Mouse (Mus musculus): ENCODE measurements around the gene Gba.
"Not testable (repeated sequence)": the region's sequence is repeated elsewhere in the genome, so short reads cannot be mapped to it uniquely, and the experiment has no call there.

The Gba gene

DNA sequence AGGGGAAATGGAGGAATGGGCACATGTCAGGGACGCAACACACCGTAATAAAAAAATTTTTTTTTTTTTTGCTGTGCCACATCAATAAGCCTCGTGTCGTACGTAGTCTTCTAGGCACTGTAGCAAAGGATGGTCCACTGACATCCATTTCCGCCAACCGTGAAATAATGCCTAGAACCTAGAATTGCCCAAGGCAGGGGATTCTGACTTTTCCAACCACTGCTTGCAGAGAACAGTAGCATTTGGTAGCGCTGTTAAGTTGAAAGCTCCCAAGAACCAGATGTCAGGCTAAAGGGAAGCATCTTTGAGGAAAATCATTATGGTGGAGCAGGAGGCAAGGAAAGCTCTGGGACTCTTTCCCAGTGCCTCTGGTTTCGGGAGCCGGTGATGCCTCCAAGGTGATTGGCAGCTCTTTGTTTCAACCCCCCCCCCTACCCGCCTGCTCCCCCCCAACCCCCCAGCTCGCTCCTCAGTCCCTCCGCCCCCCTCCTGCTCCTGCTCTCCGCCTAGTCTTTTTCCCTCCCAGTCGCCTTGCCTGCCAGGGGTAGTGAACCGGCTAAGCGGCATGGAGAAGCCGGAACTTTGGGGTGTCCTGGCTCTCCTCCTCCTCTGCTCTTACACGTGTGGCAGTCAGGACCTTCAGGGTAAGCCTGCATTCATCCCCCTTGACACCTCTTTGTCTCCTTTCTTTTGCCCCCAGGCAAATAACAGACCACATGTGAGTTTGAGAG, 12.1 kb downstream of the Gba start, which contains the start of gene Thbs3:
Thbs3 (plus strand) TSS at position 500 of the 731 bp plus-strand sequence.
- DNase-seq (ENCODE audit: low read depth, low spot score): no peak

DNA sequence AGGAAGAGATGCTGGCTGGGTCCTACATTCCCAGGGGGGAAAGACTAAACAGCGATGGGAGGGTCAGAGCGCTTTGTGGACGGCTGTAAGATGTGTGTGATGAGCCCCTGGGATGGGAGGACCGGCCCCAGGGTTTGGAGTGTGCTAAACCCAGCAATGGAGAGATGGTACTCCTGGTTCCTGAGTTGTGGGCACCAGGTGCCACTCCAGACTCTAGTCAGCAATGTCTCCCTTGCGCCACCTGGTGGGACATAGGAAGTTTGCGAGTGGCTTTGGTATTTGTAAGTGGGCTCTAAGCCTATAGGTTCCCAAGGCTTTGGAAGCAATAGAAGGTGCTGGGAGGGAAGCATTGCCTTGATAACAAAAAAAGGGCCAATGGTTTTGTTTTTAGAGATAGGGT, 13.1 kb downstream of the Gba start:
- peak; percentile 80 for DNase-seq (ENCODE audit: low read depth, low spot score)

DNA sequence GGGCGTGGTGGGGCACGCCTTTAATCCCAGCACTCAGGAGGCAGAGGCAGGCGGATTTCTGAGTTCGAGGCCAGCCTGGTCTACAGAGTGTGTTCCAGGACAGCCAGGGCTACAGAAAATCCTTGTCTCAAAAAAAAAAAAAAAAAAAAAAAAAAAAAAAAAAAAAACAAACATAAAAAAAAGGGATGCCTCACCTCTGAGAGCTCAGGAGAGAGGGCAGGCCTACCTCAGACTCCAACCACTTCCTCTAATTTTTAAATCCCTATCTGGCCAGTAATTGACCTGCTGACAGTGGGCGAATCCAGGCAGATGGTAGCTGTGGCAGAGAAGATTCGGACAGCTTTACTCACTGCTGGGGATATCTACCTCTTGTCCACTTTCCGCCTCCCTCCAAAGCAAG, 13.7 kb downstream of the Gba start:
- DNase-seq (ENCODE audit: low read depth, low spot score): not testable (repeated sequence)

DNA sequence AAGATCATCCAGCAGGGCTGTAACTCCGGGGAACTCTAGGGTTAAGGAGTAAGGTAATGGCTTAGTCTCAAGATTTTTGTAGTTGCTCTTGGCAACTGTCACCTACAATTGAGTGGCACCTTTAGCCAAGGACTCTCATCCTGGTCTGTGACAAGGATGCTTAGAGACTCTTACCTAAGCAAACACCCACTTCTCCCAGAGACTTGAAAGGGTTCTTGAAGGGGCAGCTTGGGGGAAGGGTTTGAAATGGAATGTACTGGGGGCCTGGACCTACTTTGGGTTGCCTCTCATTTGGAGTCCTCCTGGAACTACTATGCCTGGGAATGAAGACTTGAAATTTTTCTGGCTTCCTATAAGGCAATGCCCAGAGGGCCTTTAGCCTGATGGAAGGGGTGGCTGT, 15.5 kb downstream of the Gba start:
- no peak for DNase-seq (ENCODE audit: low read depth, low spot score)

DNA sequence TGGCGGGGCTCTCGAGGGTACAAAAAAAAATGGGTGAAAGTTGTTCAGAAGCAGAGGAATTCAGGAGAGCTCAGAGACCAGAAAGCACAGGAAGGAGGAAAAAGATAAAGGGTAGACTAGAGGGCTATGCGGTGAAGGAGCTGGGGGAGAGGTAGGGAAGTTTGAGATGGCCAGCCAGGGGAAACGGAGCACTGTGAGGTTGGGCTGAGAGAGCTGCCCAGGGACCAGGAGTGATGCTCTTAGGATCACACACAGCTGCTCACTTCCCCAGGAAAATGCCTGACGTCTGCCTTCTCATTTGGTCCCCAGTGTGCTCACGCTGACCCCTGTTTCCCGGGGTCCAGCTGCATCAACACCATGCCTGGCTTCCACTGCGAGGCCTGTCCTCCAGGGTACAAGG, 16.8 kb downstream of the Gba start:
- no peak for DNase-seq (ENCODE audit: low read depth, low spot score)

DNA sequence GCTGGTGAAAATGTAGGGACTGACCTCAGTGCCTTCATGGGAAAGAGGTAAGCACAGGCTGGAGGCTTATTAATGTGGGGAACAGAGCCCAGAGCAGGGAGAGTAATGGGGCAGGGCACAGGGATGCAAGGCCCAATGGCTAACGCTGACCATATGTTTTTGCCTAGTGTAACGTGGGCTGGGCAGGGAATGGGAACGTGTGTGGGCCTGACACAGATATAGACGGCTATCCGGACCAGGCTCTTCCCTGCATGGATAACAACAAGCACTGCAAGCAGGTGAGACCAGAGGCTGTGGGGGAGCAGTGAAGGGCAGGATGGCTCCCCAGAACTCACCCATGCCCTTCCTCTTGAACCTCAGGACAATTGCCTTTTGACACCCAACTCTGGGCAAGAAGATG, 18.4 kb downstream of the Gba start:
- no peak for DNase-seq (ENCODE audit: low read depth, low spot score)

DNA sequence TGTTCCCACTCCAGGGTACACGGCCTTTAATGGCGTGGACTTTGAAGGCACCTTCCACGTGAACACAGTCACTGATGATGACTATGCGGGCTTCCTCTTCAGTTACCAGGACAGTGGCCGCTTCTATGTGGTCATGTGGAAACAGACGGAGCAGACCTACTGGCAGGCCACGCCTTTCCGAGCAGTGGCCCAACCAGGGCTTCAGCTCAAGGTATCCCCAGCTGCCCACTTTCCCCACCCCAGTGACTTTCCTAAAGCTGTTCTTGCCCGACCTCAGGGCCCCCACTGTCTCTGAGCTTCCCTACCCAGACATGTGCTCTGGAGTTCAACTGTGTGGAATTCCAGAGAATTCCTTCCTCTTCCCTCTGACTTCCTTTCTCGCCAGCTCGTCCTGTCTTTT, 22.1 kb downstream of the Gba start:
- no peak for DNase-seq (ENCODE audit: low read depth, low spot score)

DNA sequence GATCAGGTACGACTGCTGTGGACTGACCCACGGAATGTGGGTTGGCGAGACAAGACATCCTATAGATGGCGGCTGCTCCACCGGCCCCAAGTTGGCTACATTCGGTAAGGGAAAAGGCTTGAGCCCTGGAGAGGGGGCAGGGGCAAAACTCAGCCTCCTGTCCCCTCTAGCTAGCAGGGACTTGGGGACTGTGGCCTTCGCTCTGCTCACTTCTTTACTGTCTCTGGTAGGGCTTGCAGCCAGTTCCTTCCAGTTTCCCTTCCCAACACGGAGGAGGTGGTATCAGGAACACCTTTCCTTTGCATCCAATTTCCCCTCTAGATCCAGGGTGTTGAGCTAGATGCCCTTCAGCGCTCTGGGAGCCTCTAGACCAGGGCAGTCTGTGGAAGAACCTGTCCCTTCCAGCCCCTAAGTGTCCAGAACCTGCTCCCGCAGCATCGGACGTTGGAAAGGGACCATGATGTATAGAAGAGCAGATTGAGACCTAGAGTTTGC, 22.6 kb downstream of the Gba start:
- no peak for DNase-seq (ENCODE audit: low read depth, low spot score)

DNA sequence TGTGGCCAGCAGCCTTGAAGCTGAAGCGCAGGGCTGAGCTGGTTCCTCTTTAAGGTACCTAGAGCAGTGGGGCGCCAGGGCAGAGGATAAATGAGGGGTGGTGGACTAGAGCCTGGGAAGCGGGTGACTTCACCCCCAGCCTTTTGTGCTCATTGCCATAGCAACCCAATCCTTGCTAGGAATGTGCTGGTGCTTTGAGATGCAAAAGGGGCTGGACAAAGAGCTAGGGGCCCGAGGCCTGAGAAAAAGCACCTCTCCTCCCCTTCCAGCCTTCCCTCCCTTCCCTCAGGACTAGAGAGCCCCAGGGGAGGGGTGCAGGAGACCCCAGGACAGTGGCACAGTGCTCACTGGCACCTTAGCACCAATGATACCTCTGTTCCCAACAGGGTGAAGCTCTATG, 23.2 kb downstream of the Gba start:
- DNase-seq (ENCODE audit: low read depth, low spot score): no peak

DNA sequence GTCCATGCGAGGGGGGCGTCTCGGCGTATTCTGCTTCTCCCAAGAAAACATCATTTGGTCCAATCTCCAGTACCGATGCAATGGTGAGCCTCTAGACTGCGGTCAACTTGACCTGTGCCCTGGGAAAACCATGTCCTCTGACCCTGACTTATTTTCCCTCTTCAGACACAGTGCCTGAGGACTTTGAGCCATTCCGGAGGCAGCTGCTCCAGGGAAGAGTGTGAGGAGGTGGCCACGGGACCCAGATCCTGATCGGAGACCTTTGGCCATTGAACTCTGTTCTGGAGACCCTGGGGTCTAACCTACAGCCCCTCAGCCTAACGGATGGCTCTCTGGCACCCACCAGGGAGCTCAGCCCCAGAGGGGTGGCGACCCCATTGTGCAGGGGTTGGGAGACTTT, 23.6 kb downstream of the Gba start:
- no peak for DNase-seq (ENCODE audit: low read depth, low spot score)

DNA sequence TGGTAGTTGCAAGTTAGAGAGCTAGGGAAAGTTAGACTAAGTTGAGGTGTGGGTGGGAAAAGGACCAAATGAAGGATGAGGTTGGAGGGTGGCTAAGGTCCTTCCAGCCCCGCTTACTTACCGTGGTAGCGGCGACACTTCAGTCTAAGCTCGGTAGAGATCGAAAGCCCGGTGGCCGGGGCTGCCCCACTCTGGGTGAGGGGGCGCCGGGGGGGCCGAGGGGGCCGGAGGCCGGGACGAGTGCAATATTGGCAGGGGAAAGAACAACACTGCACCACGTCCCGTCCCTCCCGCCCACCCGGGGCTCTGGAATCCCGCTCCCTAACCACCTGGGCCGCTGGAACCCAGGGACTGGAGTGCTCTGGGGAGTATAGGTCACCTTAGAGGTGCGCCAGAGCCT, 24.2 kb downstream of the Gba start, which contains the start of gene Mtx1:
Mtx1 (minus strand) TSS at position 189 of the 400 bp plus-strand sequence.
- no peak for DNase-seq (ENCODE audit: low read depth, low spot score)

DNA sequence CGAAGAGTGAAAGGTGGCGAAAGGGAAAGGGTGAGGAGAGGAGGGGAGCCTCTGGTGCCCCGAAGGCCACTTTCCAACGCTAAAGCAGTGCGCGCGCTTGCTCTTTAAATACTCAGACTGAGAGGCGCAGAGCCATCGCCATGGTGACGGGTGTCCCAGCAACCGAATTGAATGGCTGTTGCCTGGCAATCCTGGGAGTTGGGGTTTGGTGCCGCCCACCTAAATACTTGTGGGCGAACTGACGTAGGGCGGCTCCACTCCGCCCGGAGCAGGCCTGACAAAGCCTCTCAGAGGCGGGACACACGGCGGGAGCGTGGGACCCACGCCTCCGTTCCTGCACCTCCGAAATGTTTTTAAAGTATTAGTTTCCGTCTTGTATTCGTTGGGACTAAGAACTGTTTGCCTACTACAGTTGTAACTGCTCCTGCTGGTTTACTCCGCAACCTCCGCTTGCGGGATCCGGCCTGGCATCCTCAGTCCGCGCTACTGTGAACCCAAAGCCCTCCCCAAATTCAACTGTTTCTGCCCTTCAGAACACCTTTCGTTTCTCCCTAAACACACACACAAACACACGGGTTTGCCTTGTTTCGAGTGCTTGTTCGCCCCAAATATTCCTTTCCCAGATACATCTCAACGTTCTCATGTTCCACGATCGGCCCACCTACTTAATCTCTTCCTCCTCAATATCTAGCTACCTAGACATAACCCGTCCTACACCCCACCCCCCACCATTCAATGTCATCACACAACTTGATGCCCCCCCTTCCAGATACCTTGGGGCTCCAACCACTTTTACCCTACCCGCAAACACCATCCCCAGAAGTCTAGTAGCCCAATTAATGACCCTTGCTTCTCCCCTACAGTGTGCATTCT, 24.8 kb downstream of the Gba start:
- DNase-seq (ENCODE audit: low read depth, low spot score): no peak

DNA sequence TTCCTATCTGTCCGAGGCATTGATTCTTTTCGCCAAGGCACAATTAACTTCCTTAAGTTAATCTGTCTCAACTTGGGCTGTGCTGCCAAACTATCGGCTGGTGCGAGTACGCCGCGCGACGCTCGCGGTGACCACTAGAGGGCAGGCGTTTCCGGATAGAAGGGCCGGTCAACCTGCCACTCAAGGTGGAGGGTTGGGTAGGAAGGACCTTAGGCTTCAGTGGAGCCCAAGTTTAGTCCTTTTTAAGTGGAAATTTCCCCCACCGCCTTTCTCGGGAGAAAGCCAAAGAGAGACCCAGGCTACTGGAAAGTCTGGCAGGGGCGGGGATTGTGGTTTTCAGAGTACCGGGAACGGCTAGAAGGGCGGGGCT, 25.4 kb downstream of the Gba start:
- peak; percentile 62 for DNase-seq (ENCODE audit: low read depth, low spot score)

DNA sequence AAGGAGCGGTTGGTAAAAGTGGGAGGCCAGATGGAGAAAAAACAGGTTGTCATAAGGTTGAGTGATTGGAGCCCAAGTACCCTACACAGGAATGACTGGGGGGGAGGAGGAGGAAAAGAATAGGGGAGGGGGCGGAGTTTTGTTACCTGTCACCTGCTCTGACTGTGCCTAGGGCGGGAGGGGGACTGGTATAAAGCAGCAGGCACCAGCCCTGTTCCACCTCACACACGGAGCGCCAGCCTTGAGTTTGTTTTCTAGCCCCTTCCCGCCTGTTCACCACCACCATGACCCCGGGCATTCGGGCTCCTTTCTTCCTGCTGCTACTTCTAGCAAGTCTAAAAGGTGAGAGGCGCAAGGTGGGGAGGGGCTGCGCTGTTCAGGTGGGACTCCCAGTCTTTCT, 26.1 kb downstream of the Gba start, which contains the start of gene Muc1:
Muc1 (plus strand) TSS at position 222 of the 400 bp plus-strand sequence.
- DNase-seq (ENCODE audit: low read depth, low spot score): no peak

DNA sequence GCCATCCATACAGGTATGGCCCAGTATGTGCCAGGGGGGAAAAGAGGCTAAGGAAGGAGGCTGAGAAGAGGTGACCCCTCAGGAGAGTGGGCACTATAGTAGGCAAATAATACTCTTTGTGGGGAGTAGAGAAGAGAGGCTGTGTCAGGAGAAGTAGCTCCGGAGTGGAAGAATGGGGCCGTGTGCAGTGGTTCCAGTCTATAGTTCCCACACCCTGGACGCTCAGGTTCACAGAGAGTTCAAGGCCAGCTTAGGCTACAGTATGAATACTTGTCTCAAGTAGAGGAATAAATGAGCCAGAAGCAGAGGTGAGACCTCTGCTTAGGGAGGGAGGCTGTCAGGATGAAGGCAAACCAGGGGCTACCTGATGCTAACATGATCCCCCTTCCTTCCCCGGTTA, 26.5 kb downstream of the Gba start:
- no peak for DNase-seq (ENCODE audit: low read depth, low spot score)

DNA sequence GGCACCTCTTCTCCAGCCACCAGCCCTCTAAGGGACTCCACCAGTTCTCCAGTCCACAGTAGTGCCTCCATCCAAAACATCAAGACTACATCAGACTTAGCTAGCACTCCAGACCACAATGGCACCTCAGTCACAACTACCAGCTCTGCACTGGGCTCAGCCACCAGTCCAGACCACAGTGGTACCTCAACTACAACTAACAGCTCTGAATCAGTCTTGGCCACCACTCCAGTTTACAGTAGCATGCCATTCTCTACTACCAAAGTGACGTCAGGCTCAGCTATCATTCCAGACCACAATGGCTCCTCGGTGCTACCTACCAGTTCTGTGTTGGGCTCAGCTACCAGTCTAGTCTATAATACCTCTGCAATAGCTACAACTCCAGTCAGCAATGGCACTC, 27.8 kb downstream of the Gba start:
- no peak for DNase-seq (ENCODE audit: low read depth, low spot score)

DNA sequence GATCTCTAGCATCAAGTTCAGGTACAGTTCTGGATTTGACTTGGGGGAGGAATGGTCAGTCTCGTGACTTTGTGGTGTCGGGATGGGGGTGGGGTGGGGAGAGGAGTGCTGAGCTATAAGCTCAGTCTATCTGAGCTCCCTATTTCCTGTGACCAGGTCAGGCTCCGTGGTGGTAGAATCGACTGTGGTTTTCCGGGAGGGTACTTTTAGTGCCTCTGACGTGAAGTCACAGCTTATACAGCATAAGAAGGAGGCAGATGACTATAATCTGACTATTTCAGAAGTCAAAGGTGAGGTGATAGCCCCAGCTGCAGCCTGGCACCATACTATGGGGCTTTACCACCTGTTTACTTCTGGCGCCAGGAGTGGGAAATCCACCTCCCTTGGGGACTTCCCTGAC, 28.6 kb downstream of the Gba start:
- no peak for DNase-seq (ENCODE audit: low read depth, low spot score)

DNA sequence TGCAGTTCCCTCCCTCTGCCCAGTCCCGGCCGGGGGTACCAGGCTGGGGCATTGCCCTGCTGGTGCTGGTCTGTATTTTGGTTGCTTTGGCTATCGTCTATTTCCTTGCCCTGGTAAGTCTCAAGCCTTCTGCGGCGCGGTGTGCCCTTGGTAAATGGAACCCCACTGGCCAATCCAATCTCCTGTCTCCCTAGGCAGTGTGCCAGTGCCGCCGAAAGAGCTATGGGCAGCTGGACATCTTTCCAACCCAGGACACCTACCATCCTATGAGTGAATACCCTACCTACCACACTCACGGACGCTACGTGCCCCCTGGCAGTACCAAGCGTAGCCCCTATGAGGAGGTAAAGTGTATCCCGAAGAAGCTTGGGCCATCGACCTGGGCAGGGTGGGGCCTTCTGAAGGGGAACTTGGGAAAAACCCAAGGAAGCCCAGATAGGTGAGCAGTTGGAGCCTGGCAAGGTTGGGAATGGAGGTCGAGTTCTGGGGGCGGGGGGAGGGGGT, 29.1 kb downstream of the Gba start:
- DNase-seq (ENCODE audit: low read depth, low spot score): no peak

DNA sequence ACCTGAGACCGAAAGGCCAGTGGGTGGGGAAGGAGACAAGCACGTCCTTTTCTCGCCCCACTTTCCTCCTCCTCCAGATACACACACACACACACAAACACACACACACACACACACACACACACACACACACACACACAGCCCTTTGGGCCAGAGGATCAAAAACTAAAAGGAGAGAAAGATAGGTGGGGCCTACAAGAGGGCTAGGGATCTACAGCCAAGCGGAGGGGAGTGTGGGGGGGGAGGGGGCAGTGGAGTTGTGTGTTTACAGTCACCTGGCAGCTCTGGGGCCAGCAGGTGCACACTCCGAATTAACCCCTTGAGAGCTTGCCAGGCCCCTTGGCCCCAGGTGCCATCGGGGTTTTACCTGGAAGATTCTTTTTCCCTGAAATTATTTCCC, 29.9 kb downstream of the Gba start:
- DNase-seq (ENCODE audit: low read depth, low spot score): no peak

DNA sequence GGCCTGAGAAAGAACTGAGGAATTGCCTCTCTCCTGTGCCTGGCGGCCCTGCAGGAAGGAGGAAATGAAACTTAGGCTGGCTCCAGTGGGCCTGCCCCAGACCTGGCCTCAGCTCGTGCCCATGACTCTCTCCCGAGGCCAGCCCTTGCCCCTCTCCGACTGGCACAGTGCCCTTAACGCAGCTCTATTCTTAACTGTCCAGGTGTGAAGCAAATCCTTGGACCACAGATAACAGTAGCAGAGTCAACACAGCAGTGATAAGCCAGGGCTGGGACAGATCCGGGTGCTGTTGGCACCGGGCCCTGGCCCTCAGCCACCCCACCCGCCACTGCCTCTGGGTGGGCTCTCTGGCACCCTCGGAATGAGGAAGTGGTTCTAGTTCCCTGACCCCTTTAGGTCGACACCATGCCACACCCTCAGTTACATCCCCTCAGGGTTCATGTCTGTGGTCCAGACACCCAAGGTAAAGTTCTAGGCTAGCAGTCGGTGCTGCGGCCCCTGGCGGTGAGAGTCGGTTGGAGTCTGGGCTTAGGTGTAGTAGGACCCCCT, 30.9 kb downstream of the Gba start:
- no peak for DNase-seq (ENCODE audit: low read depth, low spot score)

DNA sequence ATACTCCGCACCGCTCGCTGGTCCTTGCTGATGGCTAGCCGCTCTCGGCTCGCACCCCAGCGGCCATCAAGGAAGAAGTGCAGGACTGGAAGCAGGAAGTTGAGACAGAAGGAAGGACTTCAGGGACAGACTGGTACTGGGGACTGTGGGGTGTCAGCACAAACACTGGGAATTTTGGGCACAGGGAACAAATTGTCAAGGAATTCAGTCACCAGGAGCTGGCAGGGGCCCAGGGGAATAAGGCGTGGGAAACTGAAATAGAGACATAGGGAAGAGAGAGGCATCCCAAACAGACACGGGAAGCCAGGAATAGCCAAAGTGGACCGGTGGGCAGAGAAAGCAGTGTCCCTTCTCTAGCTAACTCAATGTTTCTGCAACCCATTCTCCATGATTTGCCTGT, 33.8 kb downstream of the Gba start:
- DNase-seq (ENCODE audit: low read depth, low spot score): no peak

DNA sequence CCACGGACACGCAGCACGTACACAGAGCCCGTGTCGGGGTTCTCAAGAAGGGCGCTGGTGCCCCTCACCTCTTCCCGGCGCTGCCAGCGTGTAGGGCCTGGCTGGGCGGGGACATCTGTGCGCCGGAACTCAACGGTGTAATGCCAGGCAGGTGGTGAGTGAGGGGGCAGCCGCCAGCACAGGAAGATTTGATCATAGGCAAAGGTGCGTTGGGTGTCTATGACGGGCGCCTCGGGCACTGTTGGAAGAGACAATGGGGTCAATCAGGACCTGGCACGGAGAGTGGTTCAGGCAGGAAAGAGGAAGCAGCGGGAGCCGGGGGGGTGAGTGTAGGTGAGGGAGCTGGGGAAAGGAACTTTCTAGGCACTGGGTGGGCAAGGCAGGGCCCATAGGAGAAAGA, 35.0 kb downstream of the Gba start:
- DNase-seq (ENCODE audit: low read depth, low spot score): no peak
